13 mouse cellular contexts compared by ENCODE assay signal in the genomic region with DNA sequence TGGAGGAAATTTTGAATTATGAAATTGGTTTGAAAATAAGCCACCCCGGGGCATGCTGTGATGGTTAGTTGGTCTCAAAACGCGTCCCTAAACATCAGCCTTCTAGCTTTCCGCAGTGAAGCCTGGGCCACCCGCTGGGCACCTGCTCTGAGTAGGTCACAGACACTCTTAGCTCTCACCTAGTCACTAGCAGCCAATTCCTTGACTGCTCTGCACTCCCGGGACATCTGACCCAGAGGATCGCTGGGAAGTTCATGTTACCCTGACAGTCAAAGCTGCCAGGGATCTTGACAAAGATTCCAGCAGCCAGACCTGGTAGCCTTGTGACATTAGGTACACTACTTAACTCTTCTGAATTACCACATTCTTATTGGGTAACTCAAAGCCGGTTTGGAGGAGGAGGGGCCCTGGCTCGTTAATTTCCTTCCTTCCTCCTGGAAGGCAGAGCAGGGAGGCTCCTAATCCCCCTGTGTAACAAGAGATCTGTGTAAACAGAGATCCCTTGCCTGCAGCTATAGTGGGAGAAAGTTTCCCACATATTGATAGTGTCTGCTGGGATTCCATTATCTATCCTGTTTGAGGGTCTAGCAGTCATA.
DNase-seq lines count a peak whose midpoint lies in the region; ATAC-seq lines count a peak whose summit lies in the region.
"Had no signal": no experiment of that assay in that cellular context is flagged by ENCODE, and none has a peak within 500 bp of the region (broad histone marks: within the 10 kb centered on the region; RNA-seq: fewer than 3 reads in every experiment).

No protein-coding gene starts in this region.

- 16% methylated on average over 9 of the region's 9 CpGs for WGBS in kidney, embryonic 14.5 days
- WGBS in liver, embryonic 15.5 days (ENCODE audit: insufficient replicate concordance), result 38% methylated on average over 9 of the region's 9 CpGs

- H3K36me3 ChIP-seq in kidney, embryonic 14.5 days (ENCODE audit: control insufficient read depth, insufficient read depth, low read length), result no peaks in the 10 kb centered on the region; the same call in 1 of the 2 replicates
- no peaks in the 10 kb centered on the region for H3K36me3 ChIP-seq in liver, embryonic 15.5 days (replicated peaks)
- H3K36me3 ChIP-seq: G1E had no signal

- no peak for DNase-seq in kidney, postnatal 14 days
- DNase-seq in ES-CJ7 (ENCODE audit: low read depth, low spot score) (peak; percentile 81), WW6 (ENCODE audit: low read depth, low spot score) (peak; percentile 54)
- no peak for DNase-seq in ovary, postnatal 10 days (ENCODE audit: low spot score)
- DNase-seq in urinary bladder, postnatal 4 days (ENCODE audit: low spot score in 2 of 2), result no peak
- DNase-seq: gastrocnemius, postnatal 14 days; heart, postnatal 36 days; layer of hippocampus, adult 9-11 months had no signal

- ATAC-seq in kidney, embryonic 14.5 days (ENCODE audit: low FRiP score, low TSS enrichment), result peak; percentile 75
- no peak for ATAC-seq in liver, embryonic 15.5 days (ENCODE audit: insufficient read depth)
- ATAC-seq in inflammation-experienced regulatory T-cells, adult 6 months, result no peak
- ATAC-seq: intestine, embryonic 16.5 days had no signal

- no peak overlapping the region for H3K4me2 ChIP-seq in kidney, embryonic 14.5 days (replicated peaks; ENCODE audit: low read depth, low read length)
- H3K4me2 ChIP-seq in liver, embryonic 15.5 days, result peak overlapping the region; percentile 21

- no peak overlapping the region for H3K9ac ChIP-seq in kidney, embryonic 14.5 days (ENCODE audit: low read depth, low read length)
- H3K9ac ChIP-seq in liver, embryonic 15.5 days, result no peak overlapping the region

- peak overlapping the region; percentile 20; the same call in 1 of the 2 replicates for H3K27ac ChIP-seq in kidney, embryonic 14.5 days (ENCODE audit: low read depth, low read length)
- H3K27ac ChIP-seq in liver, embryonic 15.5 days (replicated peaks), result no peak overlapping the region

- no peaks in the 10 kb centered on the region for H3K27me3 ChIP-seq in kidney, embryonic 14.5 days (ENCODE audit: control insufficient read depth, insufficient read depth, low read length)
- H3K27me3 ChIP-seq in liver, embryonic 15.5 days, result no peaks in the 10 kb centered on the region

- peaks cover 29% of the 10 kb centered on the region; the same call in 1 of the 2 replicates for H3K4me1 ChIP-seq in kidney, embryonic 14.5 days (ENCODE audit: control insufficient read depth, insufficient read depth, low read length)
- H3K4me1 ChIP-seq in liver, embryonic 15.5 days (replicated peaks), result peaks cover 19% of the 10 kb centered on the region

- H3K9me3 ChIP-seq in kidney, embryonic 14.5 days (ENCODE audit: control insufficient read depth, low read length), result no peaks in the 10 kb centered on the region
- H3K9me3 ChIP-seq in liver, embryonic 15.5 days (replicated peaks), result no peaks in the 10 kb centered on the region
- H3K9me3 ChIP-seq: G1E had no signal

- no peak overlapping the region for H3K4me3 ChIP-seq in kidney, embryonic 14.5 days (ENCODE audit: low read length)
- H3K4me3 ChIP-seq in liver, embryonic 15.5 days (replicated peaks), result no peak overlapping the region

Comparison
In these comparisons a context has a peak if more than half of its experiments do, and no peak if none do; other contexts are left out.
1. DNase-seq: peak in ES-CJ7 (single experiment) and WW6 (single experiment); none in kidney, postnatal 14 days (single experiment), ovary, postnatal 10 days (single experiment) and urinary bladder, postnatal 4 days (0 of 2).